Mouse (Mus musculus) megakaryocyte, adult 5-6 weeks (primary cell): ENCODE data around the gene Nkapl. TPM values are rescaled to one million over a fixed set of nuclear protein-coding genes. Genes with fewer than 3 reads are reported as not detected.
A peak's percentile ranks its signal among the peaks of the same experiment; 100 is the strongest.

Experiments used
- ATAC-seq: 2 replicates; pipeline ENCODE4 v1.8.0; 2016; ENCODE audit warnings: mild to moderate bottlenecking, inconsistent platforms; ENCODE audit not compliant: poor library complexity, severe bottlenecking
- total RNA-seq, 2 experiments: library from RNA; stranded (forward) in 1 of 2; stranded (reverse) in 1 of 2; fragments of 153-499, 151-499 nt in 1 of 2; fragments of 221-1000, 200-1000 nt in 1 of 2; gene quantifications; 2 replicates each; pipeline versions ENCODE4 v1.2.3 to v1.2.4; 2015 to 2017

Gene Nkapl
- total RNA-seq, 2 experiments from 2014 or later = 0.16 to 1.2 TPM

DNA sequence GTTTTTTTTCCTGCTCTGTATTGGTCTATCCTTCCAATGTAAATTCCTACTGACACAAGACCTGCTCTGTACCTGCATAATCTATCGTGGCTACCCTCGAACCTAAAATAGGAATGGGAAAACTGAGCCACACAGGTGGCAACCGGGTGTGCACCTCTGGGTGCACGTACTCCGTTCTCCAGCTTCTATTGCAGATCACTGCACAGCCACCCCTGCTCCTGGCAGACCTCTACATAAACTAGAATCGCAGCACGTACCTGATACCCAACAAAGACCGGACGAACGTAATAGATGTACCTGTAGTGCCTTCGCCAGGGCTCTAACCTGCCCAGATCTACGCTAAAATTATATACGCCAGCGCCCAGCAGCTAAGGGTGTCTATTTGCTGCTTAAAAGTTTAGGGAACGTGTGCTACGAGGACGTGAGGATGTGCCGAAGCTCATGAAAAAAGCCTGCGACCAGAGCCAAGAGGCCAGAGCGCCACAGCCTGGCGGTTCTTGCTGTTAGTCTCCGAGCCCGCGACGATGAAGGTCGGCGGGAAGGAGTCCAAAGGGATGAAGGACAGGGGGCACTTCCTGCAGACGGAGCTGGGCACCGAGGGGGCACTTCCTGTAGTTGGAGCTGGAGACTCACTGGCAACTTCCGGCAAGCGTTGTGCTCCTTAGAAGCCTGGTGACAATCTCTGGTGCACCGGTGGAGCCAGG, 27.7 kb downstream of the Nkapl start, which contains the start of gene Pgbd1:
Gene Pgbd1, minus strand, starts transcription at position 556 of the 704 bp plus-strand sequence.
- peak; percentile 83 for ATAC-seq

DNA sequence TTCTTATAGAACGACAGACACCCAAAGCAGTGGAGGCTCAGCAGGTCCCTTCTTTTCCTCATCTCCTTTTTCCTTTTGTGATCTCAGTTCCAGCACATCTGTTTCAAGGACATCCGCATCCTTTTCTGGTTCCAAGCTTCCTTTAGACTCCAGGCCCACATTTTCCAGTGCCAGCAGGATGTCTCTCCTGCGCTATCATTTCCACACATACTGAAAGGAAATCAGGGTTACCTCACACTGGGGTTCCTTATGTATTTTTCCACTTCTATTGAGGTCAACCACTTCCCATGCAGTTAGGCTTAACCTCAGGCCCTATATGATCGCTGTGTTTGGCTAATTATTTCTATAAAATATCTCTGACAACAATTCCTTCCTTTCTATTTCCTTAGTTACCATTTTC, 32.8 kb downstream of the Nkapl start:
- no peak for ATAC-seq

DNA sequence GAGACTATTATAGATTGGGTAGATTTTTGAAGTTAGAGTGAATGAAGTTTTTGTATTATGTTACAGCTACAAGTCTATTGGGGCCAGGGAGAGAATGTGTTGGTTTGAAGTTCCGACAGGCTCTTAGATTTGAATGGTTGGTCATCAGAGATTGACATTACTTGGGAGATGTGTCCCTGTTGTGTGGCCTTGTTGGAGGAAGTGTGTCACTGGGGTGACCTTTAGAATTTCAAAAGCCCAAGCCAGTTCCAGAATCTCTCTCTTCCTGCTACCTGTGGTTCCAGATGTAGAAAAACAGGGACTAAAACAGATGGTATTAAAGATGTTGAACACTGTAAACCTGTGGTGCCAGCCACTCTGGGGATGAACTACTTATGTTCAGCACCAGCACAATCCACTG, 40.7 kb downstream of the Nkapl start:
- no peak for ATAC-seq

DNA sequence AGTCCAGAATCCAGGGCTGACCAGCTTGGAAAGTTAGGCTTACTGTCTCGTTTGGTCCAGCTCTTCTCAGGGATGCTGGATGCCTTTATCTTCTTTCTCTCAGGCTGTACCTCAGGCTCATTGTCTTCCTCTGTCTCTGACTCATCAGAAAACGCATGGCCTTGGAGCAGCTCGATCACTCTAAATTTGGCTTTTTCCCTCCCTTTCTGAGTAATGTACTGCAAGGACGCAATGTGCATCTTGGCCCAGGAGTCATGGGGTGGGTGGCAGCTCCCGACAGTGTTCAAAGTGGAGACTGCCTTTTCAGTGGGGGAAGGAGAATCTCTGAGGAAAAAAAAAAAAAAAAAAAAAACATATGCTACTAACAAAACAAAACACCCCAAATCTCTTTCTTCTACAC, 45.0 kb downstream of the Nkapl start:
- no peak for ATAC-seq

DNA sequence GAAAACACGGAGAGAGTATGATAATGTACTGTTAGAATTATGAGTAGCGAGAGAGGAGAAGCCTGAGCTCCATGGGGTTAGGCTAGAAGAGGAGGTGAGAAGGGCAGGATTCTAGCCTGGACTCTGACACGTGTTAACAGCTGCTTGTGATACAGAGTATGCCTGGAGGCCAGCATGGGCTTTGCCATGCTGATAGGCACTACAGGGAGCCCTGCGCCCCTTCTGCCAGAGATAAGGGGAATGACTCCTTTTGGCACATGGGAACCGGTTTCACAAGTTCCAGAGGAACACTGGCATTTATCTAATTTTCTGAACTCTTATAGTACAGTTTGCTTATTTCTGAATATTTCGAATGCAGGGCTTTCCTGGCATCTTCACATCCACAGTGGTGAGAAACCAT, 49.4 kb downstream of the Nkapl start:
- ATAC-seq = no peak

DNA sequence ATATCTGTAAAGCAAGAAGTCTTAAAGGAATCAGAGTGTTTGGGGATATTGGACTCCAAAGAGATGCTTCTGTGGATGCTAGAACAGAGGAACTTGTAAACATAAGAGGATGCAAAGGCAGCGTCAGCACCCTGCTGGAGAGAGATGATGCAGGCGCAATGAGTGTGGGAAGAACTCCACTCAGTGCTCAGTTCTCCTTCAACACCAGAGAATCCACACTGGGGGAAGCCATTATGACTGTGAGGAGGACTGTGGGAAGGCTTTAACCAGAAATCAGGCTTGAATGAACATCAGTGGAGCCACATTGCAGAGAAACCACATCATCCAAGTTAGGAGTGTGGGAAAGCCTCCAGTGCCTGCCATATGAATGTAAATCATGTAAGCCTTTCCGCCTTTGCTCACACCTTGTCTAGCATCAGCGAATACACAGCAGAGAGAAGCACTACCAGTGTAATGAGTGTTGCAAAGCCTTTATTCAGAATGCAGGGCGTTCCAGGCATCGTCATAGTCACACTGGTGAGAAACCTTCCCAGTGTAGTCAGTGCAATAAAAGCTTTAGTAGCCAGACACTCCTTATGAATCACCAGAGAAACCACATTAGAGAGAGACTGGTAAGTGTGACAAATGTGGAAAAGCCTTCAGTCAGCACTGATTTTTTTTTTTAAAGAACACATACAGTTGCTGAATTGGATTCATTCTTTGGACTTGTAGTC, 50.9 kb downstream of the Nkapl start:
- no peak for ATAC-seq

Other genes with a start within 250 kb of the Nkapl start
- gene Gpx5, start 175.8 kb downstream of the Nkapl start, total RNA-seq (2015) = not detected in 2 replicates
- not detected in 2 replicates for gene Gpx5, start 175.8 kb downstream of the Nkapl start, total RNA-seq (2017)
- not detected in 2 replicates for gene Gpx6, start 156.4 kb downstream of the Nkapl start, total RNA-seq (2015)
- not detected in 2 replicates for gene Gpx6, start 156.4 kb downstream of the Nkapl start, total RNA-seq (2017)
- gene Olfr1367, start 121.6 kb downstream of the Nkapl start, total RNA-seq (2015) = not detected in 2 replicates
- not detected in 2 replicates for gene Olfr1367, start 121.6 kb downstream of the Nkapl start, total RNA-seq (2017)
- 4.4 and 4.7 TPM in 2 replicates for gene Zscan12, start 105.7 kb downstream of the Nkapl start, total RNA-seq (2015)
- gene Zscan12, start 105.7 kb downstream of the Nkapl start, total RNA-seq (2017) = 5.6 and 8.3 TPM in 2 replicates
- 33.5 and 36.6 TPM in 2 replicates for gene Zkscan3, start 65.8 kb downstream of the Nkapl start, total RNA-seq (2015)
- gene Zkscan3, start 65.8 kb downstream of the Nkapl start, total RNA-seq (2017) = 26.8 and 29.7 TPM in 2 replicates
- 0.30 TPM in 1 of 2 replicates, not detected in the other for gene Pgbd1, start 27.5 kb downstream of the Nkapl start, total RNA-seq (2015)
- gene Pgbd1, start 27.5 kb downstream of the Nkapl start, total RNA-seq (2017) = 0.33 TPM in 1 of 2 replicates, not detected in the other
- 24.2 and 25.3 TPM in 2 replicates for gene Zscan26, start 14.8 kb downstream of the Nkapl start, total RNA-seq (2015)
- gene Zscan26, start 14.8 kb downstream of the Nkapl start, total RNA-seq (2017) = 26.9 and 27.2 TPM in 2 replicates
- gene Zkscan4, start 10.4 kb upstream of the Nkapl start, total RNA-seq (2015) = 0.09 and 0.16 TPM in 2 replicates
- 0.44 TPM in 1 of 2 replicates, not detected in the other for gene Zkscan4, start 10.4 kb upstream of the Nkapl start, total RNA-seq (2017)
- not detected in 2 replicates for gene Gm10065, start 10.9 kb upstream of the Nkapl start, total RNA-seq (2015)
- gene Gm10065, start 10.9 kb upstream of the Nkapl start, total RNA-seq (2017) = not detected in 2 replicates
- 0.09 and 0.56 TPM in 2 replicates for gene AK157302, start 26.7 kb upstream of the Nkapl start, total RNA-seq (2015)
- 0.20 TPM in 1 of 2 replicates, not detected in the other for gene AK157302, start 26.7 kb upstream of the Nkapl start, total RNA-seq (2017)
- 7.8 and 10.7 TPM in 2 replicates for gene Gm11273, start 32.9 kb upstream of the Nkapl start, total RNA-seq (2015)
- gene Gm11273, start 32.9 kb upstream of the Nkapl start, total RNA-seq (2017) = 4.3 and 5.2 TPM in 2 replicates
- 7.0 and 7.1 TPM in 2 replicates for gene Zkscan8, start 62.6 kb upstream of the Nkapl start, total RNA-seq (2015)
- gene Zkscan8, start 62.6 kb upstream of the Nkapl start, total RNA-seq (2017) = 4.4 and 4.9 TPM in 2 replicates
- gene Olfr1366, start 74.3 kb upstream of the Nkapl start, total RNA-seq (2015) = not detected in 2 replicates
- not detected in 2 replicates for gene Olfr1366, start 74.3 kb upstream of the Nkapl start, total RNA-seq (2017)
- gene Olfr1535, start 91.4 kb upstream of the Nkapl start, total RNA-seq (2015) = not detected in 2 replicates
- not detected in 2 replicates for gene Olfr1535, start 91.4 kb upstream of the Nkapl start, total RNA-seq (2017)
- gene Olfr1364, start 113.2 kb upstream of the Nkapl start, total RNA-seq (2015) = not detected in 2 replicates
- gene Olfr1364, start 113.2 kb upstream of the Nkapl start, total RNA-seq (2017) = not detected in 2 replicates
- not detected in 2 replicates for gene Olfr1362, start 145.5 kb upstream of the Nkapl start, total RNA-seq (2015)
- not detected in 2 replicates for gene Olfr1362, start 145.5 kb upstream of the Nkapl start, total RNA-seq (2017)
- not detected in 2 replicates for gene Olfr11, start 174.0 kb upstream of the Nkapl start, total RNA-seq (2015)
- gene Olfr11, start 174.0 kb upstream of the Nkapl start, total RNA-seq (2017) = not detected in 2 replicates
- not detected in 2 replicates for gene Olfr1361, start 194.9 kb upstream of the Nkapl start, total RNA-seq (2015)
- gene Olfr1361, start 194.9 kb upstream of the Nkapl start, total RNA-seq (2017) = not detected in 2 replicates
- gene Olfr1360, start 208.9 kb upstream of the Nkapl start, total RNA-seq (2015) = not detected in 2 replicates
- gene Olfr1360, start 208.9 kb upstream of the Nkapl start, total RNA-seq (2017) = not detected in 2 replicates
- gene Olfr1359, start 229.6 kb upstream of the Nkapl start, total RNA-seq (2015) = not detected in 2 replicates
- not detected in 2 replicates for gene Olfr1359, start 229.6 kb upstream of the Nkapl start, total RNA-seq (2017)
- 262 and 280 TPM in 2 replicates for gene Hist1h2bl, start 247.6 kb upstream of the Nkapl start, total RNA-seq (2015)
- 409 and 426 TPM in 2 replicates for gene Hist1h2bl, start 247.6 kb upstream of the Nkapl start, total RNA-seq (2017)
- gene Hist1h2ai, start 247.9 kb upstream of the Nkapl start, total RNA-seq (2015) = 5.0 and 7.6 TPM in 2 replicates
- gene Hist1h2ai, start 247.9 kb upstream of the Nkapl start, total RNA-seq (2017) = 3,924 and 4,338 TPM in 2 replicates
- gene Hist1h3h, start 249.2 kb upstream of the Nkapl start, total RNA-seq (2015) = 37.0 and 141 TPM in 2 replicates
- 82.6 and 194 TPM in 2 replicates for gene Hist1h3h, start 249.2 kb upstream of the Nkapl start, total RNA-seq (2017)